Comparison of ENCODE assay signal across 8 mouse cellular contexts in the genomic region with DNA sequence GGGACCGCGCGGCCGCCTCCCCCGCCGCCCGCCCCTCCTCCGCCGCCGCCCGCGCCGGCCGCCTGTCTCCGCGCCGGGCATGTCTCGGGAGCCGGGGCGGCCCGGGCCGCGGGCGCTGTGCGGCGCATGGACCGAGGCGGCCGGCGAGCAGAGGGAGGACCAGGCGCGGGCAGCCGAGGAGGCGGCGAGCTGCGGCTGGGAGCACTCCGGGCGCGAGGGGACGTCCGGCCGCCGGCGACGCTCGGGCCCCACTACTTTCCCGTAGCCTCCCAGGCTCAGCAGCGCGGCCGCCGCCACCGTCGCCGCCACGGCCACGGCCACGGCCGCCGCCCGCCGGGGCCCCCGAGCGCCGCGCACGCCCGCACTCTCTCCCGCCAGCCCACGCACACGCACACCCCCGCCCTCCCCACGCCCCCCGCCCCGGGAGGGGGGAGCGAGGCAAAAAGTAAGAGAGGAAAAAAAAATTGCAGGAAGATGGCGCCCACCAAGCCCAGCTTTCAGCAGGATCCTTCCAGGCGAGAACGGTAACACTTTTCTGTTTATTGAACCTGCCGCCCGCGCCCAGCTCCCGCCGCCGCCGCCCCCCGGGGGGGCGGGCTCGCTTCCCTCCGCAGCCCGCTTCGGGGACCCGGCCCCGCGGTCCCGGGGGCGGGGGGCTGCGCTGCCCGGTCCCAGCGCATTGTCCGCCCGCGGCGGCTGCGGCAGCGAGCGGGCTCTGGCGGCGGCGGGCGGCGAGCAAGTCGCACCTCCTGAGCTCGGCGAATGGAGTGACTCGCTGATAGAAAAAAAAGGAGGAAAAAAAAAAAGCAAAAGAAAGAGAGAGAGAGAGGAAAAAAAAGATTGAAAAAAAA. TPM values are rescaled to one million over a fixed set of nuclear protein-coding genes. Genes with fewer than 3 reads are reported as not detected.
A peak's percentile ranks its signal among the peaks of the same experiment; 100 is the strongest.
DNase-seq lines count a peak whose midpoint lies in the region; ATAC-seq and TF ChIP-seq lines count a peak whose summit lies in the region.

No protein-coding gene starts in this region.

- H3K36me3 ChIP-seq in embryonic facial prominence, embryonic 10.5 days (replicated peaks), result no peaks in the 10 kb centered on the region
- H3K36me3 ChIP-seq in limb, embryonic 10.5 days, result no peaks in the 10 kb centered on the region
- no peaks in the 10 kb centered on the region for H3K36me3 ChIP-seq in midbrain, postnatal 0 days (ENCODE audit: insufficient read depth, low read length)

- DNase-seq in kidney, adult 18-20 months, result peak; percentile 31
- no peak for DNase-seq in kidney, adult 11 months
- peak; percentile 36 for DNase-seq in R1 (ENCODE audit: low read depth, low spot score)
- peak; percentile 68 for DNase-seq in embryonic facial prominence, embryonic 10.5 days (ENCODE audit: low spot score)
- DNase-seq in heart, postnatal 14 days, result peak; percentile 43 to 54
- DNase-seq in limb, embryonic 10.5 days (ENCODE audit: low spot score), result peak; percentile 77
- DNase-seq in midbrain, postnatal 0 days (ENCODE audit: low spot score), result peak; percentile 61
- DNase-seq in spleen, postnatal 4 days (ENCODE audit: low spot score in 2 of 2), result no peak

- H3K27ac ChIP-seq in embryonic facial prominence, embryonic 10.5 days (replicated peaks), result peak overlapping the region; percentile 98
- H3K27ac ChIP-seq in limb, embryonic 10.5 days, result peak overlapping the region; percentile 98
- H3K27ac ChIP-seq in midbrain, postnatal 0 days (ENCODE audit: low read depth, low read length), result peak overlapping the region; percentile 89

- H3K27me3 ChIP-seq in embryonic facial prominence, embryonic 10.5 days (replicated peaks; ENCODE audit: low read depth, poor library complexity, severe bottlenecking), result peaks cover 60% of the 10 kb centered on the region
- peaks cover 60% of the 10 kb centered on the region for H3K27me3 ChIP-seq in limb, embryonic 10.5 days (ENCODE audit: low read depth, poor library complexity, severe bottlenecking)
- no peaks in the 10 kb centered on the region for H3K27me3 ChIP-seq in midbrain, postnatal 0 days (ENCODE audit: insufficient read depth, low read length)

- ATAC-seq in midbrain, postnatal 0 days (ENCODE audit: low FRiP score), result peak; percentile 36

- intact Hi-C loops in heart, postnatal 14 days (cut with DNase I), result loop anchor here (10.0 kb wide), 2 partner anchors 208 to 812 kb away; no protein-coding TSS in a partner anchor

- peak overlapping the region; percentile 94 for H3K9ac ChIP-seq in midbrain, postnatal 0 days (replicated peaks; ENCODE audit: low read length, poor library complexity, severe bottlenecking)

- H3K4me1 ChIP-seq in embryonic facial prominence, embryonic 10.5 days, result peaks cover 37% of the 10 kb centered on the region
- peaks cover 30% of the 10 kb centered on the region for H3K4me1 ChIP-seq in limb, embryonic 10.5 days
- no peaks in the 10 kb centered on the region; the same call in 1 of the 2 replicates for H3K4me1 ChIP-seq in midbrain, postnatal 0 days (ENCODE audit: insufficient read depth, low read length)

- no peaks in the 10 kb centered on the region for H3K9me3 ChIP-seq in embryonic facial prominence, embryonic 10.5 days
- H3K9me3 ChIP-seq in limb, embryonic 10.5 days (replicated peaks), result no peaks in the 10 kb centered on the region
- no peaks in the 10 kb centered on the region for H3K9me3 ChIP-seq in midbrain, postnatal 0 days (ENCODE audit: low read length)

- TF ChIP-seq CTCF in midbrain, postnatal 0 days (IDR thresholded peaks at IDR 0.05), result 0 out of 2 replicates have a peak, but pooled peaks have one; percentile 17

- H3K4me2 ChIP-seq in midbrain, postnatal 0 days (ENCODE audit: low read depth, low read length, poor library complexity, severe bottlenecking), result peak overlapping the region; percentile 92

- peak overlapping the region; percentile 79 for H3K4me3 ChIP-seq in embryonic facial prominence, embryonic 10.5 days
- peak overlapping the region; percentile 80 for H3K4me3 ChIP-seq in limb, embryonic 10.5 days
- H3K4me3 ChIP-seq in midbrain, postnatal 0 days (ENCODE audit: low read depth, low read length), result peak overlapping the region; percentile 79

- WGBS in embryonic facial prominence, embryonic 10.5 days, result under 1% methylated on average over 115 of the region's 115 CpGs
- WGBS in limb, embryonic 10.5 days, result 3% methylated on average over 105 of the region's 115 CpGs
- under 1% methylated on average over 43 of the region's 115 CpGs for WGBS in midbrain, postnatal 0 days

RNA-seq across cellular contexts. Expression of a gene that starts 4.3 kb away (rescaled TPM):
- polyA plus RNA-seq in embryonic facial prominence, embryonic 10.5 days (2016; fragmentation: Nextera tagmentation; extraction: Ambion mirVana), result 2.2 and 2.7 TPM in 2 replicates
- total RNA-seq in heart, postnatal 14 days (2021), result 1 to 10 TPM in 1 of 2 experiments, under 1 TPM in 1; 0.90 to 1.1 TPM
- polyA plus RNA-seq in limb, embryonic 10.5 days (2016; fragmentation: Nextera tagmentation; extraction: Ambion mirVana), result 0.90 and 0.91 TPM in 2 replicates
- total RNA-seq in midbrain, postnatal 0 days (2014; rRNA removed), result 53.8 and 58.7 TPM in 2 replicates
- 30.0 and 34.2 TPM in 2 replicates for polyA plus RNA-seq in midbrain, postnatal 0 days (2015; fragmentation: Nextera tagmentation; extraction: Ambion mirVana)

Comparison
In these comparisons a context has a peak if more than half of its experiments do, and no peak if none do; other contexts are left out.
1. DNase-seq: peak in kidney, adult 18-20 months (single experiment), R1 (single experiment), embryonic facial prominence, embryonic 10.5 days (single experiment), heart, postnatal 14 days (2 of 2), limb, embryonic 10.5 days (single experiment) and midbrain, postnatal 0 days (single experiment); none in kidney, adult 11 months (single experiment) and spleen, postnatal 4 days (0 of 2).
2. Peak in every context shown above with its lines, with median percentiles within 50 percentile points of each other: H3K27ac ChIP-seq and H3K4me3 ChIP-seq.